ENCODE assay signal across 8 mouse cellular contexts in genomic region chr1:75318301-75318700, GRCm38 (mm10). TPM values are rescaled to one million over a fixed set of nuclear protein-coding genes. Genes with fewer than 3 reads are reported as not detected.
DNase-seq lines count a peak whose midpoint lies in the region; ATAC-seq and TF ChIP-seq lines count a peak whose summit lies in the region.

No protein-coding gene starts in this region.

- no peak for TF ChIP-seq POLR2A in heart, adult 2 months (IDR thresholded peaks at IDR 0.05; ENCODE audit: insufficient read depth, low read depth, low read length)

- no peaks in the 10 kb centered on the region for H3K79me2 ChIP-seq in heart, adult 2 months (replicated peaks; ENCODE audit: control insufficient read depth, insufficient read depth, low read length)

- intact Hi-C loops in heart, adult 2 months (cut with DNase I): loop anchor here (5.0 kb wide), 4 partner anchors 66 to 731 kb away; partner anchors contain the start of genes Ankzf1, Atg9a, Bcs1l and Dnajb2
- intact Hi-C loops in heart, postnatal 10 days (cut with DNase I): no loop called here
- intact Hi-C loops in left cerebral cortex, postnatal 14 days (cut with DNase I): no loop called here

- no peaks in the 10 kb centered on the region for H3K9me3 ChIP-seq in E14TG2a.4 (ENCODE audit: low read length)
- H3K9me3 ChIP-seq in forebrain, embryonic 16.5 days (ENCODE audit: control insufficient read depth, low read length): no peaks in the 10 kb centered on the region
- H3K9me3 ChIP-seq in liver, embryonic 14.5 days (ENCODE audit: control insufficient read depth, low read length): no peaks in the 10 kb centered on the region

- H3K4me2 ChIP-seq in forebrain, embryonic 16.5 days (ENCODE audit: low read length): peak overlapping the region; percentile 48
- peak overlapping the region; percentile 93 for H3K4me2 ChIP-seq in liver, embryonic 14.5 days (ENCODE audit: low read depth)

- TF ChIP-seq CTCF in heart, adult 2 months (IDR thresholded peaks at IDR 0.05): no peak
- TF ChIP-seq CTCF in E14TG2a.4 (conservative IDR thresholded peaks at IDR 0.05; ENCODE audit: low read length): no peak
- no peak for TF ChIP-seq CTCF in liver, embryonic 14.5 days (IDR thresholded peaks at IDR 0.05; ENCODE audit: low read depth)

- WGBS in heart, adult 2 months: 60% methylated on average over 3 of the region's 3 CpGs
- 80% methylated on average over 3 of the region's 3 CpGs for WGBS in forebrain, embryonic 16.5 days
- 55% methylated on average over 3 of the region's 3 CpGs for WGBS in liver, embryonic 14.5 days (ENCODE audit: insufficient replicate concordance)

- H3K36me3 ChIP-seq in heart, adult 2 months (ENCODE audit: control insufficient read depth, insufficient read depth, low read length): no peaks in the 10 kb centered on the region
- H3K36me3 ChIP-seq in E14TG2a.4 (ENCODE audit: insufficient read depth, low read length): peaks cover 24% of the 10 kb centered on the region
- H3K36me3 ChIP-seq in forebrain, embryonic 16.5 days (ENCODE audit: control insufficient read depth, insufficient read depth): 0 out of 2 replicates have a peak, but pooled peaks cover 7% of the 10 kb centered on the region
- no peaks in the 10 kb centered on the region for H3K36me3 ChIP-seq in liver, embryonic 14.5 days (replicated peaks; ENCODE audit: control insufficient read depth, insufficient read depth, low read depth)

- no peak for TF ChIP-seq EP300 in heart, adult 2 months (IDR thresholded peaks at IDR 0.05; ENCODE audit: insufficient read depth, low read depth, low read length)
- TF ChIP-seq EP300 in liver, embryonic 14.5 days (IDR thresholded peaks at IDR 0.05; ENCODE audit: low read depth): no peak

- ATAC-seq in forebrain, embryonic 16.5 days: no peak
- ATAC-seq in liver, embryonic 14.5 days (ENCODE audit: insufficient read depth): no peak
- no peak for ATAC-seq in megakaryocyte-erythroid progenitor cell, adult 5-6 weeks (replicated peaks; ENCODE audit: low FRiP score, low TSS enrichment, poor library complexity, severe bottlenecking)

- no peaks in the 10 kb centered on the region for H3K27me3 ChIP-seq in heart, adult 2 months (ENCODE audit: control insufficient read depth, insufficient read depth, low read length)
- H3K27me3 ChIP-seq in E14TG2a.4 (ENCODE audit: insufficient read depth, low read length): no peaks in the 10 kb centered on the region
- no peaks in the 10 kb centered on the region for H3K27me3 ChIP-seq in forebrain, embryonic 16.5 days (replicated peaks; ENCODE audit: control insufficient read depth, insufficient read depth, low read length)
- no peaks in the 10 kb centered on the region for H3K27me3 ChIP-seq in liver, embryonic 14.5 days (ENCODE audit: control insufficient read depth, insufficient read depth, low read length)

- DNase-seq in heart, adult 2 months: no peak
- no peak for DNase-seq in heart, postnatal 10 days
- no peak for DNase-seq in liver, embryonic 14.5 days (ENCODE audit: low read depth in 3 of 3, low spot score in 3 of 3)
- DNase-seq in left cerebral cortex, postnatal 14 days (ENCODE audit: low spot score in 2 of 2): no peak
- DNase-seq in ovary, postnatal 14 days (ENCODE audit: low spot score): no peak

- H3K4me3 ChIP-seq in heart, adult 2 months: peak overlapping the region; percentile 32; the same call in 1 of the 2 replicates
- peak overlapping the region; percentile 64 for H3K4me3 ChIP-seq in E14TG2a.4 (replicated peaks; ENCODE audit: low read length)
- H3K4me3 ChIP-seq in forebrain, embryonic 16.5 days (replicated peaks; ENCODE audit: low read length): peak overlapping the region; percentile 35
- H3K4me3 ChIP-seq in liver, embryonic 14.5 days (ENCODE audit: insufficient read depth in 1 of 2, low read depth in 2 of 2, low read length in 2 of 2): peak overlapping the region in 1 of 2 experiments; percentile 85; a peak in 2 of 4 replicates

- no peaks in the 10 kb centered on the region for H3K4me1 ChIP-seq in heart, adult 2 months (ENCODE audit: control insufficient read depth, insufficient read depth, low read length)
- H3K4me1 ChIP-seq in E14TG2a.4 (replicated peaks; ENCODE audit: low read depth, low read length): peaks cover 29% of the 10 kb centered on the region
- H3K4me1 ChIP-seq in forebrain, embryonic 16.5 days (replicated peaks; ENCODE audit: control insufficient read depth, insufficient read depth, low read length): peaks cover 13% of the 10 kb centered on the region
- H3K4me1 ChIP-seq in liver, embryonic 14.5 days (replicated peaks; ENCODE audit: control insufficient read depth in 2 of 2, insufficient read depth in 2 of 2, low read length in 1 of 2): peaks cover 6 to 9% of the 10 kb centered on the region in 2 experiments; a peak in 3 of 4 replicates

- H3K27ac ChIP-seq in heart, adult 2 months: peak overlapping the region; percentile 72
- peak overlapping the region; percentile 65; the same call in 1 of the 2 replicates for H3K27ac ChIP-seq in forebrain, embryonic 16.5 days (ENCODE audit: low read length)
- H3K27ac ChIP-seq in liver, embryonic 14.5 days: peak overlapping the region; percentile 39; the same call in 1 of the 2 replicates

- no peak overlapping the region for H3K9ac ChIP-seq in heart, adult 2 months (ENCODE audit: low read depth, low read length)
- peak overlapping the region; percentile 43; the same call in 1 of the 2 replicates for H3K9ac ChIP-seq in forebrain, embryonic 16.5 days (replicated peaks; ENCODE audit: low read depth, low read length)
- peak overlapping the region; percentile 51; the same call in 1 of the 2 replicates for H3K9ac ChIP-seq in liver, embryonic 14.5 days (replicated peaks)

RNA-seq across cellular contexts. Expression of gene Dnpep, which starts 0.5 kb away (rescaled TPM):
- 10 to 100 TPM; 70.3 to 84.6 TPM for total RNA-seq in heart, adult 2 months (2021)
- polyA plus RNA-seq in heart, adult 2 months (2012; rRNA removed): 123 and 136 TPM in 2 replicates
- 10 to 100 TPM; 92.2 to 92.7 TPM for total RNA-seq in heart, postnatal 10 days (2021)
- 146 and 150 TPM in 2 replicates for polyA plus RNA-seq in forebrain, embryonic 16.5 days (2015; fragmentation: Nextera tagmentation; extraction: Ambion mirVana)
- polyA plus RNA-seq in liver, embryonic 14.5 days (2012; rRNA removed): 35.6 and 39.3 TPM in 2 replicates
- polyA plus RNA-seq in liver, embryonic 14.5 days (2014; fragmentation: Nextera tagmentation; extraction: Ambion mirVana): 43.4 and 48.4 TPM in 2 replicates
- total RNA-seq in megakaryocyte-erythroid progenitor cell, adult 5-6 weeks (2014; fragmentation: Nextera tagmentation): 47.3 and 48.2 TPM in 2 replicates
- 45.3 and 50.8 TPM in 2 replicates for total RNA-seq in megakaryocyte-erythroid progenitor cell, adult 5-6 weeks (2017)
- total RNA-seq in left cerebral cortex, postnatal 14 days (2021): 10 to 100 TPM; 60.1 to 60.8 TPM

RNA-seq across cellular contexts. Expression of gene Resp18, which starts 40.1 kb away (rescaled TPM):
- not detected for total RNA-seq in heart, adult 2 months (2021)
- polyA plus RNA-seq in heart, adult 2 months (2012; rRNA removed): 0.39 TPM in 1 of 2 replicates, not detected in the other
- not detected for total RNA-seq in heart, postnatal 10 days (2021)
- 29.3 and 76.1 TPM in 2 replicates for polyA plus RNA-seq in forebrain, embryonic 16.5 days (2015; fragmentation: Nextera tagmentation; extraction: Ambion mirVana)
- not detected in 2 replicates for polyA plus RNA-seq in liver, embryonic 14.5 days (2012; rRNA removed)
- not detected in 2 replicates for polyA plus RNA-seq in liver, embryonic 14.5 days (2014; fragmentation: Nextera tagmentation; extraction: Ambion mirVana)
- total RNA-seq in megakaryocyte-erythroid progenitor cell, adult 5-6 weeks (2014; fragmentation: Nextera tagmentation): not detected in 2 replicates
- total RNA-seq in megakaryocyte-erythroid progenitor cell, adult 5-6 weeks (2017): not detected in 2 replicates
- total RNA-seq in left cerebral cortex, postnatal 14 days (2021): 10 to 100 TPM; 69.0 to 98.8 TPM

RNA-seq across cellular contexts. Expression of gene Des, which starts 41.8 kb away (rescaled TPM):
- 1,000 to 10,000 TPM; 1,224 to 1,521 TPM for total RNA-seq in heart, adult 2 months (2021)
- 719 and 781 TPM in 2 replicates for polyA plus RNA-seq in heart, adult 2 months (2012; rRNA removed)
- total RNA-seq in heart, postnatal 10 days (2021): 100 to 1,000 TPM; 909 to 916 TPM
- 1.2 and 1.5 TPM in 2 replicates for polyA plus RNA-seq in forebrain, embryonic 16.5 days (2015; fragmentation: Nextera tagmentation; extraction: Ambion mirVana)
- 1.1 TPM in 2 replicates for polyA plus RNA-seq in liver, embryonic 14.5 days (2012; rRNA removed)
- polyA plus RNA-seq in liver, embryonic 14.5 days (2014; fragmentation: Nextera tagmentation; extraction: Ambion mirVana): 1.4 and 2.1 TPM in 2 replicates
- total RNA-seq in megakaryocyte-erythroid progenitor cell, adult 5-6 weeks (2014; fragmentation: Nextera tagmentation): not detected in 2 replicates
- total RNA-seq in megakaryocyte-erythroid progenitor cell, adult 5-6 weeks (2017): not detected in 2 replicates
- 1 to 10 TPM; 1.5 to 2.6 TPM for total RNA-seq in left cerebral cortex, postnatal 14 days (2021)

RNA-seq across cellular contexts. Expression of gene Ptprn, which starts 54.0 kb away (rescaled TPM):
- 1 to 10 TPM; 1.1 to 1.8 TPM for total RNA-seq in heart, adult 2 months (2021)
- 2.7 and 3.2 TPM in 2 replicates for polyA plus RNA-seq in heart, adult 2 months (2012; rRNA removed)
- total RNA-seq in heart, postnatal 10 days (2021): under 1 TPM; 0.34 to 0.42 TPM
- 6.1 and 10.7 TPM in 2 replicates for polyA plus RNA-seq in forebrain, embryonic 16.5 days (2015; fragmentation: Nextera tagmentation; extraction: Ambion mirVana)
- polyA plus RNA-seq in liver, embryonic 14.5 days (2012; rRNA removed): 0.26 and 0.28 TPM in 2 replicates
- polyA plus RNA-seq in liver, embryonic 14.5 days (2014; fragmentation: Nextera tagmentation; extraction: Ambion mirVana): 0.08 and 0.17 TPM in 2 replicates
- total RNA-seq in megakaryocyte-erythroid progenitor cell, adult 5-6 weeks (2014; fragmentation: Nextera tagmentation): 0.31 TPM in 1 of 2 replicates, not detected in the other
- total RNA-seq in megakaryocyte-erythroid progenitor cell, adult 5-6 weeks (2017): 0.08 TPM in 1 of 2 replicates, not detected in the other
- total RNA-seq in left cerebral cortex, postnatal 14 days (2021): 100 to 1,000 TPM; 376 to 396 TPM

RNA-seq across cellular contexts. Expression of gene Speg, which starts 56.8 kb away (rescaled TPM):
- 100 to 1,000 TPM; 131 to 135 TPM for total RNA-seq in heart, adult 2 months (2021)
- polyA plus RNA-seq in heart, adult 2 months (2012; rRNA removed): 94.0 and 109 TPM in 2 replicates
- total RNA-seq in heart, postnatal 10 days (2021): 100 to 1,000 TPM; 104 to 112 TPM
- 10.7 and 12.9 TPM in 2 replicates for polyA plus RNA-seq in forebrain, embryonic 16.5 days (2015; fragmentation: Nextera tagmentation; extraction: Ambion mirVana)
- 8.4 and 8.5 TPM in 2 replicates for polyA plus RNA-seq in liver, embryonic 14.5 days (2012; rRNA removed)
- 8.4 and 9.5 TPM in 2 replicates for polyA plus RNA-seq in liver, embryonic 14.5 days (2014; fragmentation: Nextera tagmentation; extraction: Ambion mirVana)
- not detected in 2 replicates for total RNA-seq in megakaryocyte-erythroid progenitor cell, adult 5-6 weeks (2014; fragmentation: Nextera tagmentation)
- total RNA-seq in megakaryocyte-erythroid progenitor cell, adult 5-6 weeks (2017): 0.19 TPM in 1 of 2 replicates, not detected in the other
- total RNA-seq in left cerebral cortex, postnatal 14 days (2021): 100 to 1,000 TPM; 199 to 210 TPM

Comparison
In these comparisons a context has a peak if more than half of its experiments do, and no peak if none do; other contexts are left out.
1. RNA of gene Resp18, which starts 40.1 kb away (total RNA-seq): 69.0 to 98.8 TPM in left cerebral cortex, postnatal 14 days; not detected in heart, adult 2 months, not detected in heart, postnatal 10 days and not detected in megakaryocyte-erythroid progenitor cell, adult 5-6 weeks; every median in the first group is over 10 times any median in the second.
2. RNA of gene Des, which starts 41.8 kb away (total RNA-seq): 1,224 to 1,521 TPM in heart, adult 2 months and 909 to 916 TPM in heart, postnatal 10 days; 1.5 to 2.6 TPM in left cerebral cortex, postnatal 14 days and not detected in megakaryocyte-erythroid progenitor cell, adult 5-6 weeks; every median in the first group is over 100 times any median in the second.
3. Peak in every context shown above with its lines, with median percentiles within 50 percentile points of each other: H3K27ac ChIP-seq.